Mouse (Mus musculus) ovary, postnatal 36 days (tissue): ENCODE data around the gene Atad1.
"Not testable (repeated sequence)": the region's sequence is repeated elsewhere in the genome, so short reads cannot be mapped to it uniquely, and the experiment has no call there.

ENCODE experiments used
- DNase-seq: peaks from one replicate; pipeline ENCODE4 v3.0.0; 2022; ENCODE audit warnings: low spot score, mixed read lengths

Atad1 gene

DNA sequence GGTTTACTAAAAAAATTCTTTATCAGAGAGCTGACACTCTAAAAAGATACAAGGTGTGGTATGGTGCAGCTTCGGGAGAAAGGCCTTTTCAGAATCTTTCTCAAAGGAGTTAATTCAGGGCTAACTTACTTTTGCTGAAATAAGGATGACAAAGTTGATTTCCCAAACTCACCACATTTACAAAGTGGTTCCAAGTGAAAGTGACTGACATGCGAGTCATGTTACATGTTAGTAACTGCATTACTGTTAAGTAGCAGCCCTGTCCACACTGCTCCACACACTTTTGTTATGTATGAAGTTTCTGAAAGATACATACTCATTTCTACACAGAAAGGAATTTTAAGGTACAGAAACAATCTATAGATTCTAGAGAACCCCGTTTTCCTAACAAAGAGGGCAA, 63.8 kb downstream of the Atad1 start:
- DNase-seq: no peak

DNA sequence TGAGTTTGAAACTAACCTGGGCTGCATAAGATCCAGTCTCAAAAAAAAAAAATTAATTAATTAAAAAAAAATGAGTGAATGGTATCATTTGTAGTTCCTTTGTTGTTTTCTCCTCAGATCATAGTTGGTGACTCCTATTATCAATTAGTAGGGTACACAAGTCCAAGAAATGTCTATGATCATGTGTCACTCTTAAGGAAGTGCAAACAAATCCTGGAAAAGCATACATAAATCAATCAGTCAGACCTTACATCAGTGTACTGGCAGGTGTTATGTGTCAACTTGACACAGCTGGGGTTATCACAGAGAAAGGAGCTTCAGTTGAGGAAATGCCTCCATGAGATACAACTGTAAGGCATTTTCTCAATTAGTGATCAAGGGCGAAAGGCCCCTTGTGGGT, 71.8 kb downstream of the Atad1 start:
- not testable (repeated sequence) for DNase-seq

- DNase-seq: no peak
Measured at GRCm38 (mm10) chr19:32665243-32665642, 74.3 kb downstream of the Atad1 start.

DNA sequence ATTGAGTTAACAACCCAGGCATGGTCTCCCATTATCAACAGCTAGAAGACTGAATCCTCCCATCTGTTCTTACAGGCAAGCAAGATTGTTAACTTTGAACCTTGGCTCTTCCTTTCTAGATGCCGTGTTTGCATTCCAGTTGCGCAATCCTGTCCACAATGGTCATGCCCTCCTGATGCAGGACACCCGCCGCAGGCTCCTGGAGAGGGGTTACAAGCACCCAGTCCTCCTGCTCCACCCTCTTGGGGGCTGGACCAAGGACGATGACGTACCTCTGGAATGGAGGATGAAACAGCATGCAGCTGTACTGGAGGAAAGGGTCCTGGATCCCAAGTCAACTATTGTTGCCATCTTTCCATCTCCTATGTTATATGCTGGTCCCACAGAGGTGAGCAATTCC, 76.7 kb downstream of the Atad1 start:
- no peak for DNase-seq

- DNase-seq: no peak
Measured at GRCm38 (mm10) chr19:32659346-32659745, 80.2 kb downstream of the Atad1 start.

DNA sequence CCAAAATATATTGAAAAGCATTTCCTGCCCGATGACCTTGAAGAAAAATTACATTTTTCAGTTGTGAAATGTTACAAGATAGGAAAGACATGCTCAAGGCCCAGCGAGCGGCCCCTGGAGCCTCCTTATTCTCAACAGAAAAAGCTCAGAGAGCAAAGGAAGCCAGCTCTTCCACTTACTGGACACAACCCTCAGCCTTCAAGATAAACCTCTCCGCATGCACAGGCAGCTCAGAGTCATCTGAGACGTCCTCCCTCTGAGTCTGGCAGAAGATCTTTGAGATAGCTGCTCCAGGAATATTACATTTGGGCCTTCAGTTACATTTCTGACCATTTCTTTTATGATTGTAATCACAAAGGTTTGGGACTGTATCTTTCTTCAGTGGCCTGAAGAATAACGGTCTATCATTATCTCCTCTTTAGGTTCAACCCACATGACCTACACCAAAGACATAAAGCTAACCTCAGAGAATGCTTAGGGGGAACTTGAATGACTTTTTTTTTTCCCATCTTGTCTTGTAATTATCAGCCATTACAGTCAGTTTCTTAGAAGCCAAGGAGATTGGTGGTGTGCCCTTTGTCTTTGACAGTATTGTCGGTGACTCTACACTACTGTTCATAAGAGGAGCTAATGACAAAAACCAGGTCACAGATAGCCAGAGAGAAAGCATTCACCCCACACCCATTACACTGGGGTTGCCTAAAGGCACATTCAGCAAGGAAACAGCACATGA, 85.8 kb downstream of the Atad1 start:
- peak; percentile 44 for DNase-seq

DNA sequence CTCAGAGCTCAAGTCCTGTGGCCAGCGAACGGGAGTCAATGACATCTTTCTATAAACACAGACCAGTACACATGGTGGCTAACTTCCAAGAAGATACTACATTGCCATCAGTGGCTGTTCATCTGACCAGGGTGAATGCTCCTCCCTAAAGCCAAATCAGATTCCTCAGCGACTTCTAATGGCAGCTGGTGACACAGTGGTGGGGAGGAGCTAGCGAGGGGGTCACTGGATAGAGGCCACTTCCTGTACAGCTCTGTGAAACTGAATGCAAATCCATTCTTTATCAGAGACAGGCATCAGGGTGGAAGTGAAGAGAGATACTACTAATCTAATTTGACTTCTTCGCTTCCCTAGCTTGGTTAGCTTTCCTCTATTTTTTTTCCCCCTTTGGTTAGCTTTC, 86.5 kb downstream of the Atad1 start:
- DNase-seq: no peak

DNA sequence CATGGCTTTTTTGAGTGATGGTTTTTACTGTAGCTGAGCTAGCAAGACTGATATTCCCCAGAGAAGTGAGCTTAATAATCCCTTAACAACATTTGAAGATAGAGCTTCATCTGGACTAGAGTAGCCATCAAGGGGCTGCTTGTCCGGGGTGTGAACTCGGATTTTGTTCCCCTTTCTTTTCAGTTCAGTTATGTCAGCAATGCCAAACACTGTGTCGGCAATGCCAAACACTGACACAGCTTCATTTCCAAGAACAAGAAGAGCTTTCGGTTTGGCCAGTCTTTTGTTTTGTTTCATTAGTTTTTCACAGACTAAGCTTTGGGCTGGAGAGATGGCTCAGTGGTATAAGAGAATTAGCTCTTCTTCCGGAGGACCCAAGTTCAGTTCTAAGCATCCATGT, 88.5 kb downstream of the Atad1 start:
- no peak for DNase-seq

- DNase-seq: peak; percentile 33
Measured at GRCm38 (mm10) chr19:32648019-32648571, 91.5 kb downstream of the Atad1 start.

- DNase-seq: no peak
Measured at GRCm38 (mm10) chr19:32646382-32646781, 93.2 kb downstream of the Atad1 start.

- no peak for DNase-seq
Measured at GRCm38 (mm10) chr19:32645939-32646338, 93.6 kb downstream of the Atad1 start.

- no peak for DNase-seq
Measured at GRCm38 (mm10) chr19:32643642-32644041, 95.9 kb downstream of the Atad1 start.

GRCm38 (mm10) chr19:32641995-32642394, 97.6 kb downstream of the Atad1 start:
- no peak for DNase-seq

DNA sequence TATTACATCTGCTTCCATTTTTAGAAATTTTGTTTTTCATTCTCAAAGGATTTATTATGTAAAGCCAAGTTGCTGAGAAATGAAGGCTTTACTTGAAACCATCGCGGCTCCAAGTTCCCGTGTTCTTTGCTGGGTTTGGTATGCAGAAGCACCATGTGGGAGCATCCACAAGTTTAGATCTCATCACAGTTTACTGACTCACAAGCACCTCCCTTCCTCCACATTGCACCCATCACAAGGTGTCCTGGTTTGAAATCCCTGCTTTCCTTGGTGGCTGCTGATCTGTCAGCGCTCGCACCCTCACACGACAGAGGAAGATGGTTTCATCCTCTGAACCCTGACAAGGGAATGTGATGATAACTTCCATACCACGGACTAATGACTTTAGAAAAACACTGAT, 98.1 kb downstream of the Atad1 start:
- DNase-seq: no peak

DNA sequence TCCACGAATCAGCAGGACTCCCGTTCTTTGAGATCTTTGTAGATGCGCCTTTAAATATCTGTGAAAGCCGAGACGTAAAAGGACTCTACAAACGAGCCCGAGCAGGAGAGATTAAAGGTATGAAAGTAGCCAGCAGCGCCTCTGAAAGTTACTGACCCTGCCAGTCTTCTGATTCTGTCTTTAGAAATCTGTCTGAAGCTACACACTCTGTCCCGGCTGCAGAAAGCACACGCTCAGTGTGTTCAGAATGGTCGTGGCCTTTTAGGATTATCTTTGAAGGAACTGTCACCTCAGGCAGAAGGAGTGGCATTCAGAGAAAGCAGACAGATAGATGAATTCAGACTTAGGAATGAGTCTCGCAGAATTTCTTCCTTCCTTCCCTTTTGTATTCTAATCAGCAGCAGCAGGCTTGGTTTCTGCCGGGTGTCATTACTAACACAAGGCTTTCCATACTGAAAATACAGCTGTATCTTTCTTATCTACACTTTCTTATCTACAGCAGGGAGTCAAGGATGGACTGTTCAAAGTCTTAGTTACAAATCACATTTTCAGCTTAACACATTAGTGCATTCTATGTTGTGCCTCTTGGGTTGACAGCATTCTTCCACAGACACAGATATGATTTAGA, 101.2 kb downstream of the Atad1 start:
- no peak for DNase-seq

DNA sequence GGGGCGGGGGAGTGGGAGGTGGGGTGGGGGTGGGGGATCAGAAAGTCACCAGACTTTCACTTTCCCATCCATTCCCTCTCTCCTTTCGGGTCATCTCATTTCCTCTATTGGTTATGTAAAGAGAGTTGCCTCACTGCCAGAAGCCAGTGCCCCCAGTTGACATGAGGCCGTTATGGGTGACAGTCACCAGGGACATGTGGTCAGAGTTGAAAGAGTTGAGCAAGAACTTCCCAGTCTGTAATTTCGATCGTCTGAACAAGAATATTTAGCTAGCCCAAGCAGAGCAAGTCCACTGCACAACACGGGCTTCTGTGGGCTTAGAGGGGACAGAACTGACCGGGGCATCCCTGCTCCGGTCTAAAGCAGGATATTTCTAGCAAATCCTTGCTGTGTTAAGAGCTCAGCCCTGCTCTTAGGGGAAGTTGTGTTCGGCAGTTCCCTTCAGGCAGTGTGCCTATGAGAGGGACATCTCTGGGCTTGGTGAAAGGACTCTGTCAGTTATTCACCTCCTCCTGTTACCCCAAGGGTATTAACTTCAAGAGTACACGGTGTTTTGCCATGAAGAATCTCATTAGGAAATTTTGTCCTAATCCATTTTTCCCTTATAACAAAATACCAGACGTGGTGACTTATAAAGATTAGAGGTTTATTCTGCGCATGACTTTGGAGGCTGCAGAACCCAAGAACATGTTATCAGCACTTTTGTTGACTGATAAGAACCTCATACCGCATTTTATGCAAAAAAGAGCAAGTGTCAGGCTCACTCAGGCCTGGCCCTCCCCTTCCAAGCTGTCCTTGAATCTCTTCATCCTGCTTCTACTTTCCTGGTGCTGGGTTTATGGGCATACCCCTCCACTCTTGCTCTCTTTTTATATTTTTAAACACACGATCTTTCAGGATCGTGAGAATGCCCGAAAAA, 102.0 kb downstream of the Atad1 start:
- DNase-seq: no peak

- no peak for DNase-seq
Measured at GRCm38 (mm10) chr19:32634916-32635315, 104.7 kb downstream of the Atad1 start.

- DNase-seq: no peak
Measured at GRCm38 (mm10) chr19:32628572-32629132, 110.9 kb downstream of the Atad1 start.

DNA sequence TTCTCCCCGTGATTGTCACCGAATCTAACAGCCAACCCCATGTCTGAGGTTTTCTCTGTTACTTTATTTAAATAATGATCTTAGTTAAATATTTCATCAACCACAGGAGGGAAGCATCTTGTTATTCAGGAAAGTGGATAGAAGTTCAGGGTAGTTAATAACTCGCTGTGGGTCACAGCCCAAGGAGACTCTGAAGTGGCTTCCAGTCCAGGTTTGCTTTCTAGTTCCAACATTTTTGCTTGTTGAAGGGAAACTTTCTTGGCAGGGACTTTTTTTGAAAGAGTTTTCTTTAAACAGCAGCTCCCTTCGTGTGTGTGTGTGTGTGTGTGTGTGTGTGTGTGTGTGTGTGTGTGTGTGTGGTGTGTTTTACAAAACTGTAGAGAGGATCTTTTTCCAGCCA, 112.0 kb downstream of the Atad1 start:
- DNase-seq: no peak

- DNase-seq: peak; percentile 20
Measured at GRCm38 (mm10) chr19:32626768-32627331, 112.7 kb downstream of the Atad1 start.

DNA sequence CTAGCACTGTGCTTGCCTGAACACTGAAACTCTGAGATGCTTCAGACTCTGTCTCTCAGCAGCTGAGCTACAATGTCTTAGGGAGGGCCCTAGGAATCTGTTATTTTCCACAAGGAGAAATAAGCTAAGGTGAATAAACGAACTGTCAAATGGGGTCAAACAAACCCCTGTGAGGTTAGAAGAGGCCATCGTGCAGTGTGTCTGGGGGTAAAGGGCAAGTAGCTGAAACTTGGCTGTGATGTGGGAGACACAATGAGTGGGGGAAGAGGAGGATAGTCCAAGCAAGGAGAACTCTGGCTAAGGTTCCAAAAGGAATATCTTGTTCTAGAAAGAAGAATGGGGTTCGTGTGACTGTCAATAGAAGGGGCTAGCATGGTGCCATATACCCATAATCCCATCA, 117.4 kb downstream of the Atad1 start:
- DNase-seq: no peak
